Mouse (Mus musculus): ENCODE measurements around the gene Ina. TPM values are rescaled to one million over a fixed set of nuclear protein-coding genes. Genes with fewer than 3 reads are reported as not detected.
"Not testable (repeated sequence)": the region's sequence is repeated elsewhere in the genome, so short reads cannot be mapped to it uniquely, and the experiment has no call there.

Ina gene
- total RNA-seq (2017) = not detected in 3 replicates

DNA sequence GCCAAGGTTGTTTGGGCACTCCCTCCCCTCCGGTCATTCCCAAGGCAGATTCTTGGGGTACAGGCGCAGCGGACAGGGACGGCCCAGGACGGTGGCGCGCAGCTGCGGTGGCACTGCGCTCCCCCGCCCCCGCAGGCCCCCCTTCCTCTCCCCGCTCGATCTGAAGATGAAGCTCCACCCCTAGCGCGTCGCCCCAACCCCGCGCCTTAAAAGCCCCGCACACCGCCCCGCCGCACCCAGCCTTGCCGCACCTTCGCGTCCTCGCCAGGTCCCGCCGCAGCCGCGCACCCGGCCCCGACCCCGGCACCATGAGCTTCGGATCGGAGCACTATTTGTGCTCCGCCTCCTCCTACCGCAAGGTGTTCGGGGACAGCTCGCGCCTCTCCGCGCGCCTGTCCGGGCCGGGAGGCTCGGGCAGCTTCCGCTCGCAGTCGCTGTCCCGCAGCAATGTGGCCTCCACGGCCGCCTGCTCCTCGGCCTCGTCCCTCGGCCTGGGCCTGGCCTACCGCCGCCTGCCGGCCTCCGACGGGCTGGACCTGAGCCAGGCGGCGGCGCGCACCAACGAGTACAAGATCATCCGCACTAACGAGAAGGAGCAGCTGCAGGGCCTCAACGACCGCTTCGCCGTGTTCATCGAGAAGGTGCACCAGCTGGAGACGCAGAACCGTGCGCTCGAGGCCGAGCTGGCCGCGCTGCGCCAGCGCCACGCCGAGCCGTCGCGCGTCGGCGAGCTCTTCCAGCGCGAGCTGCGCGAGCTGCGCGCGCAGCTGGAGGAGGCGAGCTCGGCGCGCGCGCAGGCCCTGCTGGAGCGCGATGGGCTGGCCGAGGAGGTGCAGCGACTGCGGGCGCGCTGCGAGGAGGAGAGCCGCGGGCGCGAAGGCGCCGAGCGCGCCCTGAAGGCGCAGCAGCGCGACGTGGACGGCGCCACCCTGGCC is at the start of gene Ina, which contains the start of gene Nt5c2:
Gene Ina, plus strand, starts transcription at position 252 of the 935 bp plus-strand sequence.
Gene Nt5c2, minus strand, starts transcription at position 707 of the 935 bp plus-strand sequence.
- no peak for ATAC-seq (replicated peaks; ENCODE audit: insufficient number of reproducible peaks, low FRiP score, low TSS enrichment, poor library complexity, severe bottlenecking)

DNA sequence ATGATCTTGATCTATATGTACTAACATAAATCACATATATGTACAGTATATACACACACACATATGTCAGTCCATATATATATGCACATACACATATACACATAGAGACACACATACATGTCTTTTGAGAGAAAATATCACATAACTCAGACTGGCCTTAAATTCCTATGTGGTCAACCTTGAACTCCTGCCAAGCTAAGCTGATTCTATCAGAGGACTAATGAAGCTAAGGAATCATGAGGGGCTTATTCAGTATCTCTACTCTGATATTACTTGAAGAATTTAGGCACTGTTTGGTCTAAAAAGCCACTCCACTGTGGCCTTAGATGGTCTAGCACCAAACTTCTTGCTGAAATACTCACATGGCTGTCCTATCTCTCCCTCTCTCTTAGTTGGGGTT is 49.0 kb upstream of the Ina start:
- ATAC-seq (replicated peaks; ENCODE audit: insufficient number of reproducible peaks, low FRiP score, low TSS enrichment, poor library complexity, severe bottlenecking) = no peak

DNA sequence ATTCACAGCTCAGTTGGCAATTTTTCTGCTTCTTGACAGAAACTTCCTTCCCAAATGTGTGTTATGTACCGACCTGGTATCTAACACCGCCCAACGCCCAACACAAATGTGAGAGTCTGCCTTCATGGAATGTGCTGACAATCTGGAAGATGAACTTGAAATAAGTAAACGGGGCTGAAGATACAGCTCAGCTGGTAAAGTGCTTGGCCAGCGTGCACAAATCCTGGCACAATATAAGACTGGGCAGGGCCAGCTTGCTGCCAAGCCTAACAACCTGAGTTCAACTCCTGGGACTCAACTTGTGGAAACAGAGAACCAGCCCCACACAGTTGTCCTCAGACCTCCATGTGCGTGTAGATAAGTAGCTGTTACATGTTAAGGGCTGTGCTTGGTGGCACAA is 48.2 kb upstream of the Ina start:
- no peak for ATAC-seq (replicated peaks; ENCODE audit: insufficient number of reproducible peaks, low FRiP score, low TSS enrichment, poor library complexity, severe bottlenecking)

DNA sequence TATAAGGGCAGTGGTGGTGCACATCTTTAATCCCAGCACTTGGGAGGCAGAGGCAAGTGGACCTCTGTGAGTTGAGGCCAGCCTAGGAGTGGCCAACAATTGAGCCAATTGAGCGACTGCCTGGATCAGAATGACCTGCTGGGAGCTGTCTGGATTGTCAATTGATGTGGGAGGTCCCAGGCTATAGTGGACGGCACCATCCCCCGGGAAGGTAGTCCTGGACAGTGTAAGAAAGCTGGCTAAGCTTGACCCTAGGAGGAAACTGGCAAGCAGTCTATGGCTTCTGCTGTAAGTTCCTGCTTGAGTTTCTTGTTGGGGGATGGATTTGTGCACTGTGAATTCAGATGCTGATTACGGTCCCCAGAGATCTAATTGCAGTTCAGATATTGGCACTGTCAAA is 46.6 kb upstream of the Ina start:
- no peak for ATAC-seq (replicated peaks; ENCODE audit: insufficient number of reproducible peaks, low FRiP score, low TSS enrichment, poor library complexity, severe bottlenecking)

DNA sequence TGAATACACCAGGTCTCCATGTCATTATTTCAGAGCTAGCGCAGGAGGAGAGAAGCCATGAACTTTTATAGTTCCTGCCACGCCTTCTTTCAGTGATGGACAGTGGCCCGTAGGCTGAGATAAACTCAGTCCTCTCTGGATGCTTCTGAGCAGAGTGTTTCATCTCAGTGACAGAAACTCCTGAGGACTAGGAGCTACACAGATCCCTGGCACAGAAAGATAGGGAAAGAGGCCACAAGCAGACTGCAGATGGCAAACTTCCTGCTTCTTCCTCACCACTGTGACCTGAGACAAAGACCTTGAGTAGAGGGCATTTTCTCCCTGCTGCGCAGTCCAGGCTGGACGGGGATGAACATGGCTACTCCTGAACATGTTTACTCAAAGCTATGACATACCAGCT is 45.7 kb upstream of the Ina start:
- ATAC-seq (replicated peaks; ENCODE audit: insufficient number of reproducible peaks, low FRiP score, low TSS enrichment, poor library complexity, severe bottlenecking) = no peak

DNA sequence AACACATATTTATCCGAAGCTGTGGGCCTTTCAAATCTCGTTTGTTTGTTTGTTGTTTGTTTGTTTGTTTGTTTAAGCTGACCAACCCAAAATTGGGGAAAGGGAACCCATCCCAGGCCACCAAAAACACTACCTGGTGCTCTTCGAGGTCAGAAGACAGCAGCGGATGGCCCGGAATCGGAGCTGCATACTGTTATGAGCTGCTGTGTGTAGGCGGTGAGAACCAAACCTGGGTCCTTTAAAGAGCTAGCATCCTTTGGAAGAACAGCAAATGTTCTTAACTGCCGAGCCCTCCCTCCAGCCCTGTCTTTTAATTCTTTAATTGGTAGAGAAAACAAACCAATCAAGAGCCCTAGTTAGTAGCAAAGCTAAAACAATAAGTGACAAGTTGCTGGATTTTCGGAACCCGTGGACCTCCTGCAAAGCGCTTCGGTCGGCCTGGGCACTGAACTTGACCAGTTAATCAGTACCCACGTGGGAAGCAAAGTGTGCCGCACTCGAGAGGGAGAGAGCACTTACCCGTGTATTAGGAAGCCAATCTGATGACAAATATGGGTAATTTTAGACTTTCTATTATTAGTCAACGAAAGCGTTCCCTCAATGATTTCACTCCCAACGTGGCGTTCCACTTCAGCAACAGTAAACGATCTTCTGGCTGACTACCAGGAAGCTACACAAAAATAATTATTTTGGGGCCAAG is 45.1 kb upstream of the Ina start:
- no peak for ATAC-seq (replicated peaks; ENCODE audit: insufficient number of reproducible peaks, low FRiP score, low TSS enrichment, poor library complexity, severe bottlenecking)

DNA sequence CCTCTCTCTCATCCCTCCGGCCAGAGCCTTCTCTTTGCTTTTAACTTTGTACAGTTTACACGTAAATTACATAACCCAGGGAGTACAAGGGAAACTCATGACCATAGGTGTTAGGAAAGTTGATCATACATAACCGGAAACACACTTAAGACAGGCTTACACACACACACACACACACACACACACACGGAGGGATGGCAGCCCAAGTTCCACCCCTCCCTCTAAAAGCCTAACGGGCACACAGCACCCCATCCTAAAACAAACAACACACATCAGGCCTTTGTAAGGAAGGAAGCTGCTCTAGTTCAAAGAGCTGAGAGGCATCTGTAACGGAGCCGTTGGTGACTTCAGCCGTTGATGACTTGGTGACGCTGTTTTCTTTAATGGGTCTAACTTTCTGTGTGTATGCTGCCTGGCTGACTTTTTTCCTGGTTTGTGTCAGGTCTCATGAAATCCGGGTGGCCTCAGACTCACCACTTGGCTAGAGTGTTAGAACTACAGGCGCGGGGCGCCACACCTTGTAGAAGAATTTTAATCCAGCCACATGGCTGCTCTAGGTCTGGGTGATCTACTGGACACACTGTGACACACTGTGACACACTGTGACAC is 44.3 kb upstream of the Ina start:
- no peak for ATAC-seq (replicated peaks; ENCODE audit: insufficient number of reproducible peaks, low FRiP score, low TSS enrichment, poor library complexity, severe bottlenecking)

DNA sequence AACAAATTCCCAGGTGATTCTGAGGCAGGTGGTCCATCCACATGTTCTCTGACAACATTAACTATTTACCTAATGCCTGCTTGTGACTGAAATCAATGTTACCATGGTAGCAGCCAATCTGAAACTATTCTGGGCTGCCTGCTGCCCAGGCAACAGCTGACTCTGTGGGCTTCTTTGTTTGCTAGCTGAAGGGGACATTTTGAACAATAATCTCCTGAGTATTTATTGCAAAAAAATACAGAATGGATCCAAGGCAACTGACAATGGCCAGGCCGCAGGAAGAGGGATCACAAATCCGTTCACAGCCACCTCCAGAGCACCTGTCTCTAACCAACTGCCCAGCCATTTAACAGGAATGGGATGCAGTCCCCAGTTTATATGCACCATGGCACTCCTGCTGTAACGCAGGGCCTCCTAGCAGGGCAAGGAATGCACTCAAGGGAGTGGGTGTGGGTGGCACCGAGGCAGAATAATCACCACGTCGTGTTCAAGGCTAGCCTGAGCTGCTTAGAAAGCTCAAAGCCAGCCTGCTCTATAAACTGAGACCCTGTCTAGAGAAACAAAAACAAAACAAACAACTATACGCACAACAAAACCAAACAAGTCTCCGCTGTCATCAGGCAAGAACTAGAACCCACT is 43.3 kb upstream of the Ina start:
- ATAC-seq (replicated peaks; ENCODE audit: insufficient number of reproducible peaks, low FRiP score, low TSS enrichment, poor library complexity, severe bottlenecking) = no peak

DNA sequence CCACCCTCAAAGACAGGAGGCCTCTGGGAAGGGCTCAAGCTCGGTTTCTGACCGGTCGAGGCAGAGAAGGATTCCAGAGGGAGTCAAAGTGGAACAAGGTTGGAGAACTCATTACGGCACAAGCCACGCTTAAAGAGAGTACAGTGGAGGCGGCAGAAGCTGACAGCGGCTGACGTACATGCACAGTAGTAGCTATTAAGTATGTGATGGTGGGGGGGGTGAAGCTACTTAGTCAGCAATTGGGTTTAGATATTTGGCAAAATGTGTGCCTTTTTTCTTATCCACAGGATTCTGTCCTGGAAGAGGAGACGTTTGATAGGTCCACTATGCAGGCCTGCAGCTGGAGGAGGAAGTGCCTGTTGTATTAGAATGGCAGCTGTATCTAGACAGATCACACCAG is 42.8 kb upstream of the Ina start:
- no peak for ATAC-seq (replicated peaks; ENCODE audit: insufficient number of reproducible peaks, low FRiP score, low TSS enrichment, poor library complexity, severe bottlenecking)

DNA sequence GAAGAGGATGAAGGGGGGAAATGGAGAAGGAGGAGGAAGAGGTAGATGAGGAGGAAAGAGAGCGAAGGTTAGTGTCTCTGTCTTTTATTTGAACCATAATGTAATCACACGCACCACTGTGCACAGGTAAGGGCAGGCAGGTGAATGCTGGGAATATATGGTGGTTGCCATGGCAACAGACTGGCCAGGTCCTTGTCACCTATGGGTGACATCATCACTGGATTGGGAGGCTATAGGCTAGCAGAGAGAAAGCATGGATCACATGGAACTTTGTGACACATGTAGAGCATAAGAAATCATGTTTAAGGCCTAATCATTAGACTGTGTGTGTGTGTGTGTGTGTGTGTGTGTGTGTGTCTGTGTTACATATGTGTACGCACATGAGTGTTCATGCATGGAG is 42.3 kb upstream of the Ina start:
- ATAC-seq (replicated peaks; ENCODE audit: insufficient number of reproducible peaks, low FRiP score, low TSS enrichment, poor library complexity, severe bottlenecking) = no peak

DNA sequence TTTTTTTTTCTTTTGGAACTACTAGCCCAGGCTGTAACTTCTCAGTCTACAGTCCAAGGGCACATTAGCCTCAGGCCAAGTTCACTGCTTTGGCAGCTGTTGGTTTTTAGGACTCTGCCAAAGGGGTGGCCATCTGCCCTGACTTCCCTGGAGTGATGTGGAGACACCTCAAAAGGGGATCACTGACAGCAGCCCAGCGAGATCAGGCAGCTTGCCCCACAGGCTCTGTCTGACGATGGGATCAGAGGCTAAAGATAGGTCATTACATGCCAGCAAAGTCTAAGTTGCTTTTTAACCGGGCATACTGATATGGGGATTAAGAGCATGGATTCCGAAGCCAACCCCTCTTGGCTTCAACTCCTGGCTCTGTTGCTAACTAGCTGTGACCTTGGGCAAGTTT is 38.9 kb upstream of the Ina start:
- no peak for ATAC-seq (replicated peaks; ENCODE audit: insufficient number of reproducible peaks, low FRiP score, low TSS enrichment, poor library complexity, severe bottlenecking)

DNA sequence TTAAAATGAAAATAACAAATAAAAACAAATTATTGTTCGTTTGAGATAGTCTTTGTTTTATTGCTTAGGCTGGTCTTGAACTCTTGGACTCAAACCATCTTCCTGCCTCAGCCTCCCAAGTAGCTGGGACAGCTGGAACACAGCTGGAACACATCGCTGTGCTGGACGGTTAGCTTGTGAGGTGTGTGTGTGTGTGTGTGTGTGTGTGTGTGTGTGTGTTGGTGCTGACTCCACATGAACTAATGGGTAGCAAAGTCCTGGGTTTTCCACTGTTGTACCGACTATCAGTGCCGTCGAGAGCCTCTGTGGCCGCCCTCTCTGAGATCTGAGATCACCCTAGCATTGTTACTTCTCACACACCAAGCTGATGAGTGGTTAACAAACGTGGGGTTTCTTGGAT is 38.5 kb upstream of the Ina start:
- no peak for ATAC-seq (replicated peaks; ENCODE audit: insufficient number of reproducible peaks, low FRiP score, low TSS enrichment, poor library complexity, severe bottlenecking)

DNA sequence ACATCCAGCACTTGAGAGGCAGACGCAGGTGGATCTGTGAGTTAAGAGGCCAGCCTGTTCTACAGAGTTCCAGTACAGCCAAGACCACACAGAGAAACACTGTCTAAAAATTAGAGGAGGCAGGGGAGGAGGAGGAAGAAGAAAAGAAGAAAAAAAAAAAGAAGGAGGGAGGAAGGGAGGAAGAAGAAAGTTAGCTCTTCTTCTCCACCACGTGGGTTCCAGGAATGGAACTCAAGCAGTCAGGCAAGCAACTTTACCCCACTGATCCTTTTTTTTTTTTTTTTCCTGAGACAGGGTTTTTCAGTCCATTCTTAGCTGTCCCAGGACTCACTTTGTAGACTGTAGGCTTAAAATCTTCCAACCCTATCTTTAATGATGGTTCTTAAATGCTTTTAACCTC is 37.8 kb upstream of the Ina start:
- no peak for ATAC-seq (replicated peaks; ENCODE audit: insufficient number of reproducible peaks, low FRiP score, low TSS enrichment, poor library complexity, severe bottlenecking)

DNA sequence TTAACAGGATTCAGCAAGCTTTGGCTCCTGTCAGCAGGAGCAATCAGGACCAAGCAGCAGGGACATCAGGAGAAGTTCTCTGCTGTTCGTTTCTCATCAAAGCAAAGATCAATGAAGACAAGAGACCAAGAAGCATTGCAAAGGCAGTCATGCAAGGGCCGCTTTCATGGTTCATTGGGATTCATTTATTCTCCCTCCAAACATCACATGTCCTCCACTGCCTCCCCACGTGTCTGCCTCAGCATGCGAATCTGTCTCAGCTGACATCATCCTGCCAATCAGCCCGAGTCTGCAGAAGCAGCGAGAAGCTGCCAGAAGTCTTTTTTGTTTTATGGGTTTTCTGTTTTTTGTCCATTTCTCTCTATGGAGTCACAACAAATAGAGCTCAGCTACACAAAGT is 37.0 kb upstream of the Ina start:
- no peak for ATAC-seq (replicated peaks; ENCODE audit: insufficient number of reproducible peaks, low FRiP score, low TSS enrichment, poor library complexity, severe bottlenecking)

DNA sequence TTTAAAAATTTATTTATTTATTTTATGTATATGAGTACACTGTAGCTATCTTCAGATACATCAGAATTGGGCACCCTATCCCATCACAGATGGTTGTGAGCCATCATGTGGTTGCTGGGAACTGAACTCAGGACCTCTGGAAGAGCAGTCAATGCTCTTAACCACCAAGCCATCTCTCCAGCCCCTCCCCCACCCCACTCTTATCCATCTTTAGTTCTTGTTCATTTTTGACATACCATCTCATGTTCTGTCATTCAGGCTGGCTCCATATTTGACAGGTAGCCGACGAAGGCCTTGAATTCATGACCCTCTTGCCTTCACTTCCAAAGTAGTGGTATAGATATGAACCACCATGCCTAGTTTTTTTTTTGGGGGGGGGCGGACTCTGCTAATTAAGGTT is 36.4 kb upstream of the Ina start:
- ATAC-seq (replicated peaks; ENCODE audit: insufficient number of reproducible peaks, low FRiP score, low TSS enrichment, poor library complexity, severe bottlenecking) = not testable (repeated sequence)

DNA sequence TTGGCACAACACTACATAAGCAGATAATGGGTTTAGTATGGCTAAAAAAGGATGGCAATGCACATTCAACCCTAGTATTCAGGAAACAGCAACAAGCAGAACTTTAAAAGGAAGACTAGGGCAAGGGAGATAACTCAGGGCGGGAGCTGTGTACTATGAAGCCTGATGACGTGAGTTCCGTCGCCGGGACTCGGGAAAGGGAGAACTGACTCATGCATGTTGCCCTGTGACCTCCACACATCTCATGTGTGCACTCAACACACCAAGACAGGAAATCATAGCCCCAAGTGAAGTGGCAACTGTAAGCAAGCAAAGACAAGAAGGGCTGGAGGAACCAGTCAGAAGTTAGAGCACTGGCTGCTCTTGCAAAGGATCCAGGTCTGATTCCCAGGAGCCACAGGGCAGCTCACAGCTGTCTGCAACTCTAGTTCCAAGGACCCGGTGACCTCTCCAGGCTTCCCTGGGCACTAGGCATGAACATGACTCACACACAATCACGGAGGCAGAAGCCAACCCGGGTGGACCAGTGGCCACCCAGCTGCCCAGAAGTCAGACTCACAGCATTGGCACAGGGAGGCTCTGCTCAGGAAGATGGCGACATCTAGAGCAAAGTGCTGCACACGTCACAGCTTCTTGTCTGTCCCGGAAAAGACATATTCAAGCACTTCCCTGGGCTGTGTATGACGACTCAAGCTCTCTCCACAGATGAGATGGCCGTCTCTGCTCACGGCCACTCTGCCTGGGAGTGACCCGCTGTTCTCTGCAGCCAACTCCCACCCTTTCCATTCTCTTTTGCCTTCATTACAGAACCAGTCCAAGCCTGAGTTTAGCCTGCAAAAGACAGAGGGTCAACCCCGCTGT is 35.3 kb upstream of the Ina start:
- ATAC-seq (replicated peaks; ENCODE audit: insufficient number of reproducible peaks, low FRiP score, low TSS enrichment, poor library complexity, severe bottlenecking) = no peak

DNA sequence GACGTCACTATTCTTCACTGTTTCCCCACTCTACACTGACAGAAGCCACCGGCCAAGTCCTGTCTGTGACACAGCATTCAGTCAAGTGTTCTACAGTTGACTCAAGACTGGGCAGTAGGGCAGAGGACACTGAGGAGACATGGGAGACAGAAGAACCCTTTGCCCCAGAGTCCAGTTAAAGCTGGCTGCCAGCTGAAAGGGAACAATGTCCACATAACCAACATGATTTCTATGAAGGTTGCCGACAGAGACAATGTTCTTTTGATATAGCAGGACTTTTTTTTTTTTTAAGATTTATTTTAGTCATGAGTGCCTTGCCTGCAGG is 34.8 kb upstream of the Ina start:
- ATAC-seq (replicated peaks; ENCODE audit: insufficient number of reproducible peaks, low FRiP score, low TSS enrichment, poor library complexity, severe bottlenecking) = no peak

DNA sequence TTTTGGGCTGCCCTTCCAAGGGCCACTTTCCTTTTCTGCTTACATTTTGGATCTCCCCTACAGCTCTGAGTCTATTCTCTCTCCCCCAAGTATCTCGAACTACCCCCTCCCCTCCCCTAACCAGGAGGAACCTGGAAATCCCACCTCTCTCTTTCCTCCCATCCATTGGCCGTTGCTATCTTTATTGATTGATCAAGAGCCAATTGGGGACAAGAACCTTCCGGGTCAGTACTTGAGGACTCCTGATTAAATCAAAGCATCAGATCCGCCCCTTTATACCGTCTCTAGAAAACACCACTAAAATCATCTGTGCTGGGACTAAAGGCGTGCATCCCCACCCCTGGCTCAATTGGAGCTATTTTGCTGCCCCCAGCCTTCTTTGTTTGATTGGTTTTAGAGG is 33.0 kb upstream of the Ina start:
- ATAC-seq (replicated peaks; ENCODE audit: insufficient number of reproducible peaks, low FRiP score, low TSS enrichment, poor library complexity, severe bottlenecking) = no peak

All from monocyte, adult 5-6 weeks (primary cell).